Mouse (Mus musculus) heart, embryonic 14.5 days (tissue): ENCODE data around the gene Gtpbp10. TPM values are rescaled to one million over a fixed set of nuclear protein-coding genes. Genes with fewer than 3 reads are reported as not detected.
A peak's percentile ranks its signal among the peaks of the same experiment; 100 is the strongest.

ENCODE experiments used
- ATAC-seq: fragments of 200-750 bp; cut with Nextera tagmentation; 2 replicates; pipeline ENCODE4 v1.8.0; 2017; ENCODE audit warnings: low read depth, moderate TSS enrichment; ENCODE audit not compliant: insufficient number of reproducible peaks, insufficient read depth, low FRiP score
- H3K27ac ChIP-seq, 2 experiments: fragments of 200-500 bp in 1 of 2; fragments of 300-500 bp in 1 of 2; sonication (generic) in 1 of 2; replicated peaks in 1 of 2; 2 replicates each; pipeline ENCODE4 v1.5.1; 2012 to 2014; ENCODE audit warnings: low read depth in 2 of 2, low read length in 2 of 2, control low read depth in 1 of 2, mild to moderate bottlenecking in 1 of 2, mixed read lengths in 1 of 2; ENCODE audit not compliant: control insufficient read depth in 1 of 2, insufficient read depth in 1 of 2
- H3K27me3 ChIP-seq: fragments of 300-500 bp; sonication (generic); 2 replicates; pipeline ENCODE4 v1.6.1; 2014; ENCODE audit warnings: mild to moderate bottlenecking, low read length, control low read depth; ENCODE audit not compliant: control insufficient read depth, insufficient read depth
- H3K36me3 ChIP-seq: fragments of 300-500 bp; sonication (generic); 2 replicates; pipeline ENCODE4 v1.6.1; 2014; ENCODE audit warnings: mild to moderate bottlenecking, control low read depth, low read length, mixed read lengths; ENCODE audit not compliant: control insufficient read depth, insufficient read depth
- H3K4me1 ChIP-seq, 2 experiments: fragments of 200-500 bp in 1 of 2; fragments of 300-500 bp in 1 of 2; sonication (generic) in 1 of 2; 2 replicates each; pipeline ENCODE4 v1.6.1; 2012 to 2014; ENCODE audit warnings: low read length in 2 of 2, control low read depth in 1 of 2, mixed read lengths in 1 of 2; ENCODE audit not compliant: control insufficient read depth in 2 of 2, insufficient read depth in 2 of 2
- H3K4me2 ChIP-seq: fragments of 300-500 bp; sonication (generic); 2 replicates; pipeline ENCODE4 v1.6.1; 2014; ENCODE audit warnings: mild to moderate bottlenecking, low read length
- H3K4me3 ChIP-seq, 2 experiments: fragments of 200-500 bp in 1 of 2; fragments of 300-500 bp in 1 of 2; sonication (generic) in 1 of 2; 2 replicates each; pipeline ENCODE4 v1.5.1; 2012 to 2014; ENCODE audit warnings: low read length in 2 of 2, mild to moderate bottlenecking in 2 of 2, control low read depth in 1 of 2, low read depth in 1 of 2, moderate library complexity in 1 of 2; ENCODE audit not compliant: control insufficient read depth in 1 of 2, insufficient read depth in 1 of 2
- H3K9ac ChIP-seq: fragments of 300-500 bp; sonication (generic); 2 replicates; pipeline ENCODE4 v1.6.1; 2014; ENCODE audit warnings: mild to moderate bottlenecking, low read length
- H3K9me3 ChIP-seq: fragments of 300-500 bp; sonication (generic); 2 replicates; pipeline ENCODE4 v1.6.1; 2016; ENCODE audit warnings: low read length, control low read depth; ENCODE audit not compliant: control insufficient read depth
- WGBS: fragments of 180-500 bp; shearing (Covaris S2); extraction: QIAGEN DNeasy Blood & Tissue Kit; methylation state at CpG from one replicate; pipeline ENCODE4 v1.1.7; 2014; 5-methylcytosine and 5-hydroxymethylcytosine counted together
- polyA plus RNA-seq: library from polyadenylated mRNA; unstranded; fragments of >200 nt; fragmentation: Nextera tagmentation; extraction: Ambion mirVana; gene quantifications from 2 replicates; pipeline ENCODE4 v1.2.1, GENCODE M21; 2014

The Gtpbp10 gene
- 20.1 and 22.1 TPM in 2 replicates for polyA plus RNA-seq

GRCm38 (mm10) chr5:5559079-5559740, at the start of gene Gtpbp10:
Gene Gtpbp10, minus strand, starts transcription at chr5:5559538.
- Histone ChIP-seq H3K4me3 (peak within 1 kb of the TSS; percentile 61 to 82), H3K9me3 (no peaks in the 10 kb centered on the region), H3K27ac (peak within 1 kb of the TSS; percentile 71 to 84), H3K36me3 (peaks cover 17% of the 10 kb centered on the region), H3K4me2 (peak within 1 kb of the TSS; percentile 78), H3K27me3 (no peaks in the 10 kb centered on the region), H3K9ac (peak within 1 kb of the TSS; percentile 91), H3K4me1 (peaks cover 0 to 7% of the 10 kb centered on the region in 2 experiments; a peak in 3 of 4 replicates)
- peak; percentile 99 for ATAC-seq
- WGBS, result under 1% methylated on average over 43 of the region's 43 CpGs

GRCm38 (mm10) chr5:5587686-5588085, 28.3 kb upstream of the Gtpbp10 start:
- Histone ChIP-seq H3K27me3 (no peaks in the 10 kb centered on the region), H3K9ac (no peak overlapping the region), H3K4me1 (no peaks in the 10 kb centered on the region), H3K9me3 (no peaks in the 10 kb centered on the region), H3K4me3 (no peak overlapping the region), H3K36me3 (no peaks in the 10 kb centered on the region), H3K4me2 (no peak overlapping the region), H3K27ac (no peak overlapping the region)
- no peak for ATAC-seq
- 83% methylated on average over 3 of the region's 3 CpGs for WGBS

GRCm38 (mm10) chr5:5573749-5574317, 14.5 kb upstream of the Gtpbp10 start, which contains the start of gene Gm8773:
Gene Gm8773, plus strand, starts transcription at chr5:5573799.
- no peak within 1 kb of the TSS for H3K27ac ChIP-seq
- H3K4me2 ChIP-seq, result peak within 1 kb of the TSS; percentile 88
- H3K4me1 ChIP-seq, result peaks cover 0 to 2% of the 10 kb centered on the region in 2 experiments; a peak in 1 of 4 replicates
- peak within 1 kb of the TSS; percentile 56 to 63 for H3K4me3 ChIP-seq
- H3K9me3 ChIP-seq, result no peaks in the 10 kb centered on the region
- ATAC-seq, result no peak
- WGBS, result under 1% methylated on average over 24 of the region's 24 CpGs
- peak within 1 kb of the TSS; percentile 64 for H3K9ac ChIP-seq
- no peaks in the 10 kb centered on the region for H3K36me3 ChIP-seq
- peaks cover 12% of the 10 kb centered on the region for H3K27me3 ChIP-seq

GRCm38 (mm10) chr5:5562435-5562834, 3.1 kb upstream of the Gtpbp10 start:
- peaks cover 0 to 7% of the 10 kb centered on the region in 2 experiments; a peak in 3 of 4 replicates for H3K4me1 ChIP-seq

GRCm38 (mm10) chr5:5561041-5561706, 1.8 kb upstream of the Gtpbp10 start:
- WGBS, result 67% methylated on average over 4 of the region's 4 CpGs
- H3K9me3 ChIP-seq, result no peaks in the 10 kb centered on the region
- H3K4me2 ChIP-seq, result no peak overlapping the region
- no peak overlapping the region for H3K9ac ChIP-seq
- no peak overlapping the region for H3K4me3 ChIP-seq
- H3K4me1 ChIP-seq, result peaks cover 0 to 7% of the 10 kb centered on the region in 2 experiments; a peak in 3 of 4 replicates
- H3K27me3 ChIP-seq, result peaks cover 5% of the 10 kb centered on the region; the same call in 1 of the 2 replicates
- no peak overlapping the region for H3K27ac ChIP-seq
- no peaks in the 10 kb centered on the region for H3K36me3 ChIP-seq
- no peak for ATAC-seq

More at GRCm38 (mm10) chr5:5562435-5562834, 3.1 kb upstream of the Gtpbp10 start:
- H3K9me3 ChIP-seq, result no peaks in the 10 kb centered on the region
- 66% methylated on average over 3 of the region's 3 CpGs for WGBS
- no peak overlapping the region for H3K4me2 ChIP-seq
- no peaks in the 10 kb centered on the region for H3K36me3 ChIP-seq
- no peak for ATAC-seq
- H3K9ac ChIP-seq, result no peak overlapping the region
- H3K27me3 ChIP-seq, result peaks cover 5% of the 10 kb centered on the region; the same call in 1 of the 2 replicates
- no peak overlapping the region for H3K4me3 ChIP-seq
- no peak overlapping the region for H3K27ac ChIP-seq

- Histone ChIP-seq H3K27ac (peak overlapping the region; percentile 71 to 84), H3K9me3 (no peaks in the 10 kb centered on the region), H3K4me3 (peak overlapping the region; percentile 61 to 82), H3K4me2 (peak overlapping the region; percentile 78), H3K36me3 (peaks cover 11% of the 10 kb centered on the region), H3K4me1 (peaks cover 0 to 7% of the 10 kb centered on the region in 2 experiments; a peak in 3 of 4 replicates), H3K9ac (peak overlapping the region; percentile 91), H3K27me3 (no peaks in the 10 kb centered on the region)
- no peak for ATAC-seq
- WGBS, result 40% methylated on average over 8 of the region's 8 CpGs
Measured at GRCm38 (mm10) chr5:5559798-5560197, 460 bp upstream of the Gtpbp10 start.

- Histone ChIP-seq H3K36me3 (peaks cover 72% of the 10 kb centered on the region), H3K9me3 (no peaks in the 10 kb centered on the region), H3K4me1 (no peaks in the 10 kb centered on the region), H3K4me3 (no peak overlapping the region), H3K4me2 (no peak overlapping the region), H3K27ac (no peak overlapping the region), H3K9ac (no peak overlapping the region), H3K27me3 (no peaks in the 10 kb centered on the region)
- ATAC-seq, result no peak
- WGBS, result 75% methylated on average over 1 of the region's 1 CpGs
Measured at GRCm38 (mm10) chr5:5551110-5551509, 8.2 kb downstream of the Gtpbp10 start.
